Mouse (Mus musculus): ENCODE measurements around the gene Phgr1.

The Phgr1 gene

GRCm38 (mm10) chr2:118779504-118780480, 7.2 kb downstream of the Phgr1 start, which contains the start of gene Disp2:
Gene Disp2, plus strand, starts transcription at chr2:118779719.
- peak; percentile 99 for DNase-seq

- DNase-seq, result no peak
Observed at GRCm38 (mm10) chr2:118781115-118781514, 8.5 kb downstream of the Phgr1 start.

DNA sequence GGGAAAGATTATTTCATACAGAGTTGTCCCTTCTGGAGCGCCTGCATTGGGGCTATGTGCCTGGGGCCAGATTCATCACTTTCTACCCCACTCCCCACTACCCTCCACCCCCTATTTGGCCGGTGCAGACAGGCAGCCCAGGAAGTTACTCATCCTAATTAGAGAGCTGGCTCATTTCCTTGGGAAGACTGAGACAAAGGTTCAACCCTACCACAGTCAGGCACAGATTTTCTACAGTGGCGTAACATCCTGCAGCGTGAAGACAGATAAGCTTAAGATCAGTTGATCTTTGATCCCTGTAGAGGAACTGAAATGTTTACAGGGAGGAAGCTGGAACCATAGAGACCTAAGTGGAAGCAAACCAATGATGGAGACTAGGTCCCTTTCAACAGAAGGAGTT, 9.7 kb downstream of the Phgr1 start:
- DNase-seq, result no peak

DNA sequence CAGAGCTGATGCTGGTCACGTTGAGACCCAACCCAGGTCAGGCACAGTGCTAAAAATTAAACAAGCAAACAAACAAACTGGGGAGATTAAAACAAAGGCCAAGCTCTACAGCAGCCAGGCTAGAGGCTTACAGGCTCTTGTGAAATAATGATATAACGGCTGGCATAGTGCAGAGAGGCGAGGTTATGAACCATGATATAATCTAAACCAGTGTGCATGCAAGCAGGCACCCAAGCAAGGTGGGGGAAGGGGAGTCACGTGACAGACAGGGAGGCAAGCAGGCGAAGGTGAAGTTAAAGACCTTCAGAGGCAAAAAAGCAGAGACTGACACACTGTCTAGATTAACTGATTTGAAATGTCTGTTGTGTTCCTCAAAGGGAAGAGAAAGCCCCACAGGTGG, 10.5 kb downstream of the Phgr1 start:
- DNase-seq, result peak; percentile 65

GRCm38 (mm10) chr2:118783663-118784062, 11.1 kb downstream of the Phgr1 start:
- DNase-seq, result peak; percentile 77

DNA sequence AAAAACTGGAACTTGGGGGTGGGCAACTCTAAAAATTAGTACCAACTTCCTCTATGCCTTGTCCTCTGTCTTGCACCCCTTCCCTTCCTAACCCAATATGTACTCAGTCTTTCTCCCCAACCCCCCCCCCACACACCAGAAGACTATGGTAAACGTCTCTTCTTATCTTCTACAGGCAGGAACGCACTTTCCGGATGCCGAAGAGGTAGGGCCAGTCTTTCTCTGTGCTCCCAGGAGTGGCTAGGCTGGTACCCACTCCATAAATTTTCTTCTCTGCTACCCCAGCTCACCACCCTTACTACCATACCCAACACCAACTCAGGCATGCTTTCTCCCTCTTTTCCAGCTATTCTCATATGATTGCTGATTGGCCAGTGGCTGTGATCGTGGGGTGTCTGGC, 14.0 kb downstream of the Phgr1 start:
- no peak for DNase-seq

- DNase-seq, result peak; percentile 84
Observed at GRCm38 (mm10) chr2:118789501-118789900, 16.9 kb downstream of the Phgr1 start.

- DNase-seq, result no peak
Observed at GRCm38 (mm10) chr2:118790221-118790550, 17.6 kb downstream of the Phgr1 start.

- DNase-seq, result peak; percentile 96
Observed at GRCm38 (mm10) chr2:118790551-118791525, 18.3 kb downstream of the Phgr1 start.

DNA sequence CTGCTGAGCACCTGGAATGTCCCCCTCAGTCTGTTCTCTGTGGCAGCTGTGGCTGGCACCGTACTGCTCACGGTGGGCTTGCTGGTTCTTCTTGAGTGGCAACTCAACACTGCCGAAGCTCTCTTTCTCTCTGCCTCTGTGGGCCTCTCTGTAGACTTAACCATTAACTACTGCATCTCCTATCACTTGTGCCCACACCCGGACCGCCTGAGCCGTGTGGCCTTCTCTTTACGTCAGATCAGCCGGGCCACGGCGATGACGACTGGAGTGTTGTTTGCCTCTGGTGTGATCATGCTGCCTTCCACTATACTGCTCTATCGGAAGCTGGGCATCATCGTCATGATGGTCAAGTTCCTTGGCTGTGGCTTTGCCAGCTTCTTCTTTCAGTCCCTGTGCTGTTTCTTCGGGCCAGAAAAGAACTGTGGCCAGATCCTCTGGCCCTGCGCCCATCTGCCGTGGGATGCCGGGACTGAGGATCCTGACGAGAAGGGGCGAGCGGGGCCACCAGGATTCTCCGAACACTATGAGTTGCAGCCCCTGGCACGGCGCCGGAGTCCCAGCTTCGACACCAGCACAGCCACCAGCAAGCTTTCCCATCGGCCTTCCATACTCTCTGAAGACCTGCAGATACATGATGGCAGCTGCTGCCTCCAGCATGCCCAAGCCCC, 19.2 kb downstream of the Phgr1 start:
- peak; percentile 88 for DNase-seq

DNA sequence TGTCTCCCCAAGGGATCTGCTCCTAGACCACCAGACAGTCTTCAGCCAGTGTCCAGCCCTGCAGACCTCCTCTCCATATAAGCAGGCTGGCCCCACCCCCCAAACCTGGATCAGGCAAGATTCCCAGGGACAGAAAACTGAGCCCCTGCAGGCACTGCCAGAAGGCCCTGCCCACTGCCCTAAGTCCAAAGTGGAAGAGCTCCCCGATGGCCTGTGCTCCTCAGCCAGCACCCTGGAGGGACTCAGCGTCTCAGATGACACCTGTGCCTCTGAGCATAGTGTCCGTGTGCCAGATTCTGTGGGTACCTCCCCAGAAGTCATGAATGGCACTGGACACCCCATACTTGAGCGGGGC, 19.7 kb downstream of the Phgr1 start:
- no peak for DNase-seq

GRCm38 (mm10) chr2:118793636-118794035, 21.1 kb downstream of the Phgr1 start:
- DNase-seq, result peak; percentile 60

GRCm38 (mm10) chr2:118802542-118803118, 30.1 kb downstream of the Phgr1 start:
- peak; percentile 76 for DNase-seq

- peak; percentile 89 for DNase-seq
Observed at GRCm38 (mm10) chr2:118804474-118804873, 31.9 kb downstream of the Phgr1 start.

GRCm38 (mm10) chr2:118805137-118805536, 32.6 kb downstream of the Phgr1 start:
- DNase-seq, result peak; percentile 85

DNA sequence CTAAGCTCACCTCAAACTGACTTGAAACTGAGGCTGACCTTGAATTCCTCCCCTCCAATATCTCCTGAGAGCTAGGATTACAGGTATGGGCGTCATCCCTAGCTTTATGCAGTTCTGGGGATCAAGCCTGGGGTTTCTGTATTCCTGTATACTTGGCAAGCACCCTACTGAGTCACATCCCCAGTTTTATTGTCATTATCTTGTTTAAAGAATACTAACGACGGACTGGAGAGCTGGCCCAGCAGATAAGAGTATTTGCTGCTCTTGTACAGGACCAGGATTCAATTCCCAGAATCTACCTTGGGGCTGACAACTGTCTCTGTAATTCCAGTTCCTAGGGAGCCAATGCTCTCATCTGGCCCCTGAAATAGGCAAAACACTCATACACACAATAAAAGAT, 33.2 kb downstream of the Phgr1 start:
- DNase-seq, result no peak

- DNase-seq, result peak; percentile 96
Observed at GRCm38 (mm10) chr2:118806860-118807259, 34.3 kb downstream of the Phgr1 start.

- peak; percentile 56 for DNase-seq
Observed at GRCm38 (mm10) chr2:118810861-118811260, 38.3 kb downstream of the Phgr1 start.

- DNase-seq, result peak; percentile 14
Observed at GRCm38 (mm10) chr2:118812724-118813123, 40.2 kb downstream of the Phgr1 start.

DNA sequence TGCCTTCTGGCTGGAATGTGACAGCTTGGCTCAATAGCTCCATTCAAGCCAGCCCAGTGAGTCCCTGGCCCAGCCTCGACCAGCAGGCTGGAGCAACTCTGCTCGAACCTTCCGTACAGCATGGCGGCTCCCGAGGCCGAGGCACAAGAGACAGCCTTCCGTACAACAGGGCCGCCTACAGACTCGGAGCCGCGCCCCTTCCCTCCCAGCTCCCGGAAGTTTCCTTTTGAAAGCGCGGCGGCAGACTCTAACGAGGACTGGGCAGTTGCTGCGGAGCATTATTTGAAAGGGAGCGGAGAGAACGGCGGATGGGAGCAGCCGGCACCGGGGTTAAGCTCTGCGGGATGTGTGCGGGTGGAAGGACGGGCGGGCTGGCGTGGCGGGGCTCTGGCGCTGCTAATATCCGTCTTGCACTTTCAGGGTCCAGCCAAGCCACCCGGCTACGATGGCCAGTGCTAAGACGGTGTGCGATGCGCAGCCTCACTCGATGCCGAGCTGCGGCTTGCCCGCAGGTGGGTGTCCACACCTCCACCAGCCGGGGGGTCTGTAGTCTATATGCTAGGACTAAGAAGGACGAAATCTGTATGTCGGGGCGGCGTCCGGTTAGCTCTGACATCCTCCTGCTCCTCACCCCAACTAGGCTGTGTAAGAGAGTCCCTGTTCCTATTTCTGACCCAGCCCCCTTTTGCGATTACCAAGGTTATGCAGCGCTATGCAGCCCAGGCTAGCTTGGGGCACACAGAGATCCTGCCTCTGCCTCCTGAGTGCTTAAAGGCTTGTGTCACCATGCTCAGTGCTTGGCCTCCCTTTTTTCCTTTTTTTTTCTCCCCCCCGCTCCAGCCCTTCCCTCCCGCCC, 41.6 kb downstream of the Phgr1 start, which contains the start of gene Knstrn:
Knstrn (plus strand) TSS at position 23 of the 856 bp plus-strand sequence.
- peak; percentile 98 for DNase-seq

GRCm38 (mm10) chr2:118822800-118823199, 50.2 kb downstream of the Phgr1 start:
- peak; percentile 74 for DNase-seq
